Mouse (Mus musculus) embryonic fibroblast, embryonic 13.5 days (primary cell): Measurements from ENCODE around the gene Ifne. TPM values are rescaled to one million over a fixed set of nuclear protein-coding genes. Genes with fewer than 3 reads are reported as not detected.

Experiments
- H3K27ac ChIP-seq: 2 replicates; pipeline ENCODE4 v1.5.1; 2012; ENCODE audit warnings: low read length, control low read depth, inconsistent platforms; ENCODE audit not compliant: insufficient read depth
- H3K4me1 ChIP-seq: 2 replicates; pipeline ENCODE4 v1.6.1; 2011; ENCODE audit warnings: low read length; ENCODE audit not compliant: control insufficient read depth, insufficient read depth
- H3K4me3 ChIP-seq: 2 replicates; pipeline ENCODE4 v1.5.1; 2011; ENCODE audit warnings: mild to moderate bottlenecking, control low read depth, low read length; ENCODE audit not compliant: insufficient read depth
- CTCF ChIP-seq: IDR thresholded peaks from 2 replicates; pipeline ENCODE4 v1.5.1; 2011; ENCODE audit warnings: mild to moderate bottlenecking, control low read depth, low read length, moderate library complexity, borderline replicate concordance; ENCODE audit not compliant: insufficient read depth
- POLR2A ChIP-seq: IDR thresholded peaks from 2 replicates; pipeline ENCODE4 v1.6.1; 2011; ENCODE audit warnings: low read depth, mild to moderate bottlenecking, control low read depth, low read length, moderate library complexity
- polyA plus RNA-seq: library from polyadenylated mRNA; stranded (reverse); fragments of >200 nt; gene quantifications from 2 replicates; pipeline ENCODE4 v1.2.4, GENCODE M21; 2011; ENCODE audit warnings: low read depth; ENCODE audit not compliant: missing spikeins, insufficient read length

Gene Ifne
- not detected in 2 replicates for polyA plus RNA-seq

GRCm38 (mm10) chr4:88880101-88880500 lies at the start of gene Ifne:
Gene Ifne (minus strand): TSS chr4:88880201.
- TF ChIP-seq CTCF: no peak
- no peak for TF ChIP-seq POLR2A
- H3K4me1 ChIP-seq: no peaks in the 10 kb centered on the region
- no peak within 1 kb of the TSS for H3K27ac ChIP-seq
- H3K4me3 ChIP-seq: no peak within 1 kb of the TSS

- TF ChIP-seq POLR2A (no peak), CTCF (no peak)
- Histone ChIP-seq H3K4me3 (no peak overlapping the region), H3K27ac (peak overlapping the region; percentile 96), H3K4me1 (peaks cover 29% of the 10 kb centered on the region)
These were observed 48.5 kb upstream of the Ifne start for GRCm38 (mm10) chr4:88928341-88929102.

GRCm38 (mm10) chr4:88927850-88928249 lies 47.8 kb upstream of the Ifne start:
- peaks cover 29% of the 10 kb centered on the region for H3K4me1 ChIP-seq
- H3K4me3 ChIP-seq: no peak overlapping the region
- peak overlapping the region; percentile 95 for H3K27ac ChIP-seq
- TF ChIP-seq POLR2A (no peak), CTCF (no peak)

- Histone ChIP-seq H3K27ac (no peak overlapping the region), H3K4me1 (peaks cover 27% of the 10 kb centered on the region), H3K4me3 (no peak overlapping the region)
- TF ChIP-seq POLR2A (no peak), CTCF (no peak)
These were observed 46.6 kb upstream of the Ifne start for GRCm38 (mm10) chr4:88926637-88927036.

GRCm38 (mm10) chr4:88926082-88926481 lies 46.1 kb upstream of the Ifne start:
- Histone ChIP-seq H3K4me3 (no peak overlapping the region), H3K27ac (no peak overlapping the region), H3K4me1 (peaks cover 25% of the 10 kb centered on the region)
- TF ChIP-seq POLR2A (no peak), CTCF (no peak)

- TF ChIP-seq CTCF: no peak
- no peak for TF ChIP-seq POLR2A
- Histone ChIP-seq H3K4me1 (peaks cover 25% of the 10 kb centered on the region), H3K27ac (no peak overlapping the region), H3K4me3 (no peak overlapping the region)
These were observed 45.5 kb upstream of the Ifne start for GRCm38 (mm10) chr4:88925456-88925855.

GRCm38 (mm10) chr4:88921280-88921679 lies 41.3 kb upstream of the Ifne start:
- Histone ChIP-seq H3K4me3 (no peak overlapping the region), H3K4me1 (peaks cover 6% of the 10 kb centered on the region), H3K27ac (no peak overlapping the region)
- no peak for TF ChIP-seq POLR2A
- TF ChIP-seq CTCF: no peak

- Histone ChIP-seq H3K4me1 (peaks cover 6% of the 10 kb centered on the region), H3K27ac (no peak overlapping the region), H3K4me3 (no peak overlapping the region)
- TF ChIP-seq CTCF (no peak), POLR2A (no peak)
These were observed 37.9 kb upstream of the Ifne start for GRCm38 (mm10) chr4:88917770-88918460.

GRCm38 (mm10) chr4:88916306-88916705 lies 36.3 kb upstream of the Ifne start:
- TF ChIP-seq POLR2A: no peak
- TF ChIP-seq CTCF: no peak
- H3K4me3 ChIP-seq: no peak overlapping the region
- peaks cover 8% of the 10 kb centered on the region for H3K4me1 ChIP-seq
- H3K27ac ChIP-seq: no peak overlapping the region

- TF ChIP-seq CTCF (no peak), POLR2A (no peak)
- Histone ChIP-seq H3K4me3 (no peak overlapping the region), H3K4me1 (peaks cover 8% of the 10 kb centered on the region), H3K27ac (no peak overlapping the region)
These were observed 34.0 kb upstream of the Ifne start for GRCm38 (mm10) chr4:88913984-88914383.
